Mouse (Mus musculus): Measurements from ENCODE around the gene Helz.

The Helz gene

GRCm38 (mm10) chr11:107615696-107616095, 68.0 kb downstream of the Helz start:
- no peak for DNase-seq (ENCODE audit: low spot score in 2 of 2)

DNA sequence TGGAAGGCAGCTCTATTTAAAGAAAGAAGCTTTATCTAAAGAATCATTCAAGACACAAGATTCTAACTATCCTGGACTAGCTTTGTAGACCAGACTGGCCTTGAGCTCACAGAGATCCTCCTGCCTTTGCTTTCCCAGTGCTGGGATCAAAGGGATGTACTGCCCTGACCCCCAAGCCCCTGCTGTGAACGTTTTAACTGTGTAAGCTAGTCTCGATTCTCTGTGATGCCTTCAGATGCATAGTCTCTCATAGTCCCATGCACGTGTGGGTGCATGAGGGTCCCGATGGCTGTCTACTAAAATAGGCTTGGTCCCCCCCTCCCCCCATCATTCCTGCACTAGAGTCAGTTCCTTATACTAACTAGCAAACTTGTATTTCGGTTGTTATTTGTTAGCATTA, 70.2 kb downstream of the Helz start:
- DNase-seq (ENCODE audit: low spot score in 2 of 2), result no peak

GRCm38 (mm10) chr11:107624661-107625060, 76.9 kb downstream of the Helz start:
- no peak for DNase-seq (ENCODE audit: low spot score in 2 of 2)

- no peak for DNase-seq (ENCODE audit: low spot score in 2 of 2)
Observed at GRCm38 (mm10) chr11:107625746-107626145, 78.0 kb downstream of the Helz start.

GRCm38 (mm10) chr11:107629504-107629903, 81.8 kb downstream of the Helz start:
- DNase-seq (ENCODE audit: low spot score in 2 of 2), result peak; percentile 56 to 66

DNA sequence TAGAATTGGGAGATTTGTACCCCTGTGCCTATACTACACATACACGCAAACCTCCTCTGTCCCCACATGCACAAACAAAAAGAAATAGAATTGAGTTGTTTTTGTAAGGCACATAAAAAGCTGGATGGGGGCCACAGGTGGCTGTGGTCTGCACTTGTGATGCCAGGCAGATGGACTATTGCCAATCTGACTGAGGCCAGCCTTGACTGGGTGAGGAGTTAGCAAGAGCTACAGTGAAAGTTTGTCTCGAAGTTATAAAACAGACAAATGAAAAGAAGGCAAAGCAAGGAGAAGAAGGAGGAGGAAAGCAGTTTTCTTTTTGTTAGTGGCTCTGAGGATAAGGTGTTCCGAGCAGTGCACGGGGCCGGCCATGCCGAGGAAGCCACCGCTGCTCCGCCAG, 82.2 kb downstream of the Helz start:
- no peak for DNase-seq (ENCODE audit: low spot score in 2 of 2)

- no peak for DNase-seq (ENCODE audit: low spot score in 2 of 2)
Observed at GRCm38 (mm10) chr11:107631124-107631523, 83.4 kb downstream of the Helz start.

DNA sequence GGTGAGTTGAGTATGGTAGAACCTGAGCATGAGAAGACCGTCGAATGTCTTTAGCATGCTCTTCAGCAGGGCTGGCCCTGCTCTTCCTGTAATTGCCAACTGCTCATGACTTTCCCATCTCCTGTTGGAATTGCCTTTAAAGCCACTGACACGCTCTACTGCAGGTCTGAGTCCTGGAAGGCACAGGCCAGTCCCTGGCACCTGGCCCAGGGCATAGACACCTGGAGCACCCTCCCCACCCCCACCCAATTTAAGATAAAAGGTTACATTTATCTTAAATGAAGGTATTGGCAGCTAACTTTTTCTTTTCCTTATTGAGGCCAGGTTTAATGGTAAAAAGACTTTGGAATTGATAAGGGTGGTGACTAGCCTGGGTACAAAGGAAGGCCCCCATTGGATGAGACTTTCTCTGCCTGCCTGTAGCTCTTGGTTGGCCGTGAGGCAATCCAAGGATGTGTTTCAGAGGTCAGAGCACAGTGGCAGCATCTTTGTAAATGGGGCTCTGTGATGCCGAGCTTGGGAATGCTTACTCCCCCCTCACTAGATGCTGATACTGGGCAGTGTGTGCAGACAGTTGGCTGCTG, 85.9 kb downstream of the Helz start:
- DNase-seq (ENCODE audit: low spot score in 2 of 2), result no peak

DNA sequence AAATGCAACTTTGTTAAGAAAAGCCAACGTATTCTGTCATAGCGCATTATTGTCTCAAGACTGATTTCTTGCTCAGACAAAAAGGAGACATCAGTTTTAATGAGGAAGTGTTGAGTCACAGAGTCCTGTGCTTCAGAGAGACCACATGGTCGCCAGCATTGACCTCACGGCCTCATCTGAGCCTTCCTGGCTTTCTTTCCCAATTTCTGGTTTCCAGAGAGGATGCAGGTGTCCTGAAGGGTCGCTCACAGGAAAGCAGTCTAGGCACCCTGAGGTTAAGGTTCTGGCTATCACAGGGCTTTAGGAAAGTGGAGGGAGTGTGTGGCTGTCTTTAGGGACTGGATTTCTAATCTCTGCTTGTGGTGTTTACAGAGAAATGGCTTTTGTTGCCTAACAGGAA, 90.4 kb downstream of the Helz start:
- no peak for DNase-seq (ENCODE audit: low spot score in 2 of 2)

DNA sequence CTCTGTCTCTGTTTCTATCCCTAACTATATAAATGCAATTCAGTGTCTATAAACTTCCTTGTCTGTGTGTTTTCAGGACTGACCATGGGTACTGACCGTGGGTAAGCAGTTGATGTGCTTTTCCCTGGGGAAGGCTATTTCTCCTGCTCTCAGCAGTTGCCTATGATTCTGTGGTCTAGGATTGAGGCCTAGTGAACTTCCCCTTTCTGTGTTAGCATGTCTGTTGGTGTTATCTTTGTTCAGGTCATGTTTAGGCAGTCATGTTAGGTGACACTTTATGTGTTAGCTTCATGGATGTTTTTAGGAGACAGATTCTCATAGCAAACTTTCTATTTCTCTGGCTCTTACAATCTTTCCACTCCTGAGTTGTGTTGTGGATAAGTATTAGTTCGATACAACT, 91.9 kb downstream of the Helz start:
- no peak for DNase-seq (ENCODE audit: low spot score in 2 of 2)

- DNase-seq (ENCODE audit: low spot score in 2 of 2), result no peak
Observed at GRCm38 (mm10) chr11:107644461-107644860, 96.7 kb downstream of the Helz start.

DNA sequence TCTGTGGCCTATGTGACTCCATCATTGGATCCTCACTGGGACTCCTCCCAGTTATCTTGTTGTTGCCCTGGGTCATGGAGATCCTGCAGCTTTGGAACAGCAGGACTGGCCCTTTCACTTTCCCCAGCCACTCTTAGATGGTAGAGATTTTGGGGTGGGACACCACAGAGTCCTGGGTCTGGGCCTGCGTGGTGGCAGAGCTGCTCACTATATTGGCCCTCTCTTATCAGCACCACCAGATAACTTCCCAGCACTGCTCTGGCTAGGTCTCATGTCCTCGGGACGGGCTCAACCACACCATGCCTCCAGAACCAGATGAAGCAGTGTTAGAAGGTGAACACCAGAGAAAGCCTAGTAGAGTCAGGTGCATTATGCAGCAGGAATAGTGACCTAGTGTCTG, 99.6 kb downstream of the Helz start:
- DNase-seq (ENCODE audit: low spot score in 2 of 2), result no peak

DNA sequence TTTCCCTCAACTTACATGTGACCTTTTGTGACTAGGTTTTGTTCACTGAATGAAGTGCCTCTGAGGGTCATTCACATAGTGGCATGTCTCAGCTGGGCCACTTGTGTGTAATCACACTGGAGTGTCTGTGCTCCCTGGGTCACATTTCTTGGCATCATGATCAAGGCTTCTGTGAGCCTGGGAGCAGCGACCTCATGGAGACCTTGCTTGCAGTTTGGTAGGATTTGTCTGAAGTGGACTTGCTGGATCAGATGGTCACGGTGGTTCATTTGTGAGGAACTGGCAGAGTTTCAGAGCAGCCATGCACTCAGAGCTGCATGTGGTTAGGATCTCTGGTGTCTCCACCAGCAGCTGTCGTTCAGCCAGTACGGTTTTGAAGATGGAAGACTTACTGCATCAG, 100.9 kb downstream of the Helz start:
- DNase-seq (ENCODE audit: low spot score in 2 of 2), result no peak

GRCm38 (mm10) chr11:107649458-107649857, 101.7 kb downstream of the Helz start:
- DNase-seq (ENCODE audit: low spot score in 2 of 2), result no peak

- DNase-seq (ENCODE audit: low spot score in 2 of 2), result no peak
Observed at GRCm38 (mm10) chr11:107650422-107651051, 102.8 kb downstream of the Helz start.

GRCm38 (mm10) chr11:107651391-107651790, 103.7 kb downstream of the Helz start:
- no peak for DNase-seq (ENCODE audit: low spot score in 2 of 2)

DNA sequence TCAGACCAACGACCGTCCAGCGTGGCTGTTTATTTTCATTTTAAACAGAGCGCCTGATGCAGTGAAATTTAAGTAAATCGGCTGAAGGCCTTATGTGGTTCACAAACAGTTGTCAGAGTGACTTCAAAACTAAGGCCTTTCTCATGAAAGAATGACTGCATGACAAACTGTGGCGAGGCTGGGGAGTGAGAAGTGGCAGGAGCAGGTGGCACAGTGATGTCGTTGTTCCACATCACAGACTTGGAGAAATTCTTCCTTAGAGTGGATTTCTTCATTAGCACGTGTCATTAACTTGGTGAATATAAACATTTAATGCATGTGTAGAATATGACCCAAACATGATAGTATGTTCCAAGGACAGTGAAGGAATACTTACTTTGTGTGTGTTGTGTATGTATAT, 104.4 kb downstream of the Helz start:
- no peak for DNase-seq (ENCODE audit: low spot score in 2 of 2)

GRCm38 (mm10) chr11:107655538-107655937, 107.8 kb downstream of the Helz start:
- no peak for DNase-seq (ENCODE audit: low spot score in 2 of 2)

DNA sequence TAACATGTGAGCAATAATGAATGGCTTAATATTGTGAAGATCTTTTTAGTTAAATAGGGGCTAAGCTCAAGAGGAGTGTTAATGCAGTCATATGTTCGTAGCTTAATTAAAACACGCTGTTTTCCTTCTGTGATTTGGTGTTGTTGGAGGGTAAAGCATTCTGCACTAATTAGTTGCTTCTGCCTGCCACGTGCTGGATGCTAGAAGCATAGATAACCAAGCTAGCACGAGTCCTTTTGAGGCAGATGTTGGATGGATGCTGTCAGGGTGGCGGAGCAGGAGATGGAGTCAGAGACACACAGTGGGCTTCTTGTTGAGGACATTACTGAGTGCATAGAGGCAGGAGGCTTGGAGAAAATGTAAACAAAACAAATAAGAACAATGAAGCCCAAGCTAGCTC, 109.4 kb downstream of the Helz start:
- no peak for DNase-seq (ENCODE audit: low spot score in 2 of 2)

DNA sequence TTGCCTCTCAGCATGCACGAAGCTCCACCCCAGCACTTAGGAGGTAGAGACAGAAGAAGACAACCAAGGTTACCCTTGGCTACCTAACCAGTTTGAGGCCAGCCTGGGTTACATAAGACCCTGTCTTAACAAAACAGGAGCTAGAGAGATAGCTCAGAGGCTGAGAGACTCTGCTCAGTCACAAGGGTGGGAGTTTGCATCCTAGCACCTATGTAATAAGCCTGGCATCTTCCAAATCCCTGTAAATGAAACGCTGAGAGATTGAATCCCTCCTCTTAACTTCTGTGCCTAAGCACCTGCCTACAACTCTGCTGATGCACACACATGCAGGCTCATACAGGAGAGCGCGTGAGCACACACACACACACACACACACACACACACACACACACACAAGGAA, 112.7 kb downstream of the Helz start:
- DNase-seq (ENCODE audit: low spot score in 2 of 2), result no peak

DNA sequence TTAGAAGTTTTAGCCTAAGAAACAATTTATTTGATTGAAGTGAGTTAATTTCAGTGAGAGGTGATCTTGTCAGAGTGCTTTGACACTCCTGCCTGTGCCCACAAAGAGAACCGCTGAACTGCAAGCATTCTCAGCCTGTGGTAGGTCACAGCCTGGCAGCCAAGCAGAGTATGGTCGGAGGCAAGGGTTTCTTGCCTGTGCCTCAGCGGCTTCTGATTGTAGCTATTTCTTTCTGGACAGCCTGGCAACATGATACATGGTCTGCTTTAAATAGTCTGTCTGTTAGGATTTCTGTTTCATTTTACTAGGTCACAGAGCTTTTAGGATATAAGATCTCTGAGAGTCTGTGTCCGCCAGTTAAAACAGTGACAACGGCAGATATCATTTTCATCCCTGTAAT, 114.9 kb downstream of the Helz start:
- no peak for DNase-seq (ENCODE audit: low spot score in 2 of 2)

DNA sequence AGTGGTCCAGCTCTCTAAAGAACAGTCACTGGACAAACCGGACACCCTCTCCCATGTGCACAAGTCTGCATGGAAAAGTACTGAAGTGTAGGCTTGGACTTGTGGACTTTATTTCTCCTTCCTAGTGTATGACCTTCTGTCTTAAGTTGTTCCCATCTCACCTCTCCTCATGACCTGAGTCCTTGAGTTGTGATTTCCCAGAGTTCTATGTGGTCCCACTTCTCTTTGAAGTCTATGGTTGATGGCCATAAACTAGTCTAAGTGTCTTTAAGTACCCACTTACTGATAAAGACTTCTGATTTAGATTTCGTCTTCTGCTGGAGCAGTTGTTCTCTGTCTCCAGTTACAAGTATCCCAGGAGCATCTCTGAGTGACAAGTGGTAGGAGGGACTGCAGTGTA, 119.8 kb downstream of the Helz start:
- no peak for DNase-seq (ENCODE audit: low spot score in 2 of 2)

- no peak for DNase-seq (ENCODE audit: low spot score in 2 of 2)
Observed at GRCm38 (mm10) chr11:107668223-107668622, 120.5 kb downstream of the Helz start.

GRCm38 (mm10) chr11:107668977-107669376, 121.2 kb downstream of the Helz start:
- DNase-seq (ENCODE audit: low spot score in 2 of 2), result no peak

Data from frontal cortex, postnatal 10 days (tissue).